Mouse (Mus musculus) liver, adult 2 months (tissue): Measurements from ENCODE around the gene Lrrc23. TPM values are rescaled to one million over a fixed set of nuclear protein-coding genes. Genes with fewer than 3 reads are reported as not detected.
A peak's percentile ranks its signal among the peaks of the same experiment; 100 is the strongest.

Experiments
- DNase-seq: peaks from one replicate; pipeline ENCODE4 v3.0.0-alpha.2; 2011; ENCODE audit warnings: low read depth, low spot score; ENCODE audit errors: extremely low read depth
- H3K27ac ChIP-seq: fragments of 200-500 bp; replicated peaks from 2 replicates; pipeline ENCODE4 v1.5.1; 2012; ENCODE audit warnings: low read depth, mild to moderate bottlenecking, control low read depth, inconsistent platforms, low read length; ENCODE audit not compliant: insufficient read depth
- H3K27me3 ChIP-seq: fragments of 200-500 bp; 2 replicates; pipeline ENCODE4 v1.6.1; 2012; ENCODE audit warnings: mild to moderate bottlenecking, moderate library complexity, low read length, inconsistent platforms; ENCODE audit not compliant: control insufficient read depth, insufficient read depth
- H3K36me3 ChIP-seq: fragments of 200-500 bp; 2 replicates; pipeline ENCODE4 v1.6.1; 2012; ENCODE audit warnings: low read length, inconsistent platforms; ENCODE audit not compliant: control insufficient read depth, insufficient read depth
- H3K4me1 ChIP-seq: fragments of 200-500 bp; 2 replicates; pipeline ENCODE4 v1.6.1; 2011; ENCODE audit warnings: low read length; ENCODE audit not compliant: control insufficient read depth, insufficient read depth
- H3K4me3 ChIP-seq: fragments of 200-500 bp; 2 replicates; pipeline ENCODE4 v1.5.1; 2011; ENCODE audit warnings: low read depth, mild to moderate bottlenecking, control low read depth, low read length, moderate library complexity; ENCODE audit not compliant: insufficient read depth
- H3K79me2 ChIP-seq: fragments of 200-500 bp; 2 replicates; pipeline ENCODE4 v1.6.1; 2012; ENCODE audit warnings: inconsistent platforms, mild to moderate bottlenecking, low read length, moderate library complexity; ENCODE audit not compliant: control insufficient read depth, insufficient read depth
- H3K9ac ChIP-seq: fragments of 200-500 bp; 2 replicates; pipeline ENCODE4 v1.6.1; 2012; ENCODE audit warnings: low read depth, mild to moderate bottlenecking, control low read depth, inconsistent platforms, low read length
- CTCF ChIP-seq: fragments of 200-500 bp; IDR thresholded peaks from 2 replicates; pipeline ENCODE4 v1.5.1; 2011; ENCODE audit warnings: low read depth, low read length, control low read depth
- POLR2A ChIP-seq: fragments of 200-500 bp; IDR thresholded peaks from 2 replicates; pipeline ENCODE4 v1.6.1; 2011; ENCODE audit warnings: low read length, control low read depth; ENCODE audit not compliant: insufficient read depth; ENCODE audit errors: extremely low read depth
- WGBS: fragments of 180-500 bp; shearing (Covaris S2); methylation state at CpG from one replicate; pipeline ENCODE4 v1.1.7; 2018; 5-methylcytosine and 5-hydroxymethylcytosine counted together
- polyA plus RNA-seq: library from polyadenylated mRNA; depleted of rRNA; stranded (reverse); fragments of >200 nt; gene quantifications from 2 replicates; pipeline ENCODE4 v1.2.3, GENCODE M21; 2012
- total RNA-seq: library from RNA; depleted of rRNA; stranded (reverse); fragments of >200 nt; gene quantifications from 2 replicates; pipeline ENCODE4 v1.2.3, GENCODE M21; 2014

Gene Lrrc23
- total and polyA plus RNA-seq, 2 experiments, result not detected

GRCm38 (mm10) chr6:124740888-124741761, 38.4 kb downstream of the Lrrc23 start, which contains the start of gene Grcc10:
TSS of gene Grcc10 (minus strand) at chr6:124741374.
- under 1% methylated on average over 41 of the region's 41 CpGs for WGBS
- H3K27me3 ChIP-seq, result no peaks in the 10 kb centered on the region

GRCm38 (mm10) chr6:124740211-124740887, 39.2 kb downstream of the Lrrc23 start:
- Histone ChIP-seq H3K79me2 (no peaks in the 10 kb centered on the region), H3K9ac (peak overlapping the region; percentile 85), H3K27me3 (no peaks in the 10 kb centered on the region), H3K4me3 (peak overlapping the region; percentile 75), H3K36me3 (no peaks in the 10 kb centered on the region), H3K27ac (peak overlapping the region; percentile 86), H3K4me1 (peaks cover 18% of the 10 kb centered on the region)
- WGBS, result under 1% methylated on average over 29 of the region's 29 CpGs
- TF ChIP-seq CTCF, result peak; percentile 39
- no peak for TF ChIP-seq POLR2A
- peak; percentile 69 for DNase-seq

More at GRCm38 (mm10) chr6:124740888-124741761, 38.4 kb downstream of the Lrrc23 start, which contains the start of gene Grcc10:
- TF ChIP-seq CTCF, result no peak
- peak; percentile 92; the same call in 1 of the 2 replicates for TF ChIP-seq POLR2A
- H3K36me3 ChIP-seq, result no peaks in the 10 kb centered on the region
- no peaks in the 10 kb centered on the region for H3K79me2 ChIP-seq
- peak within 1 kb of the TSS; percentile 86 for H3K27ac ChIP-seq
- peaks cover 18% of the 10 kb centered on the region for H3K4me1 ChIP-seq
- DNase-seq, result peak; percentile 86
- H3K9ac ChIP-seq, result peak within 1 kb of the TSS; percentile 85
- peak within 1 kb of the TSS; percentile 75 for H3K4me3 ChIP-seq

- H3K27me3 ChIP-seq, result no peaks in the 10 kb centered on the region
- DNase-seq, result no peak
- no peak overlapping the region for H3K4me3 ChIP-seq
- no peaks in the 10 kb centered on the region; the same call in 1 of the 2 replicates for H3K79me2 ChIP-seq
- peaks cover 18% of the 10 kb centered on the region for H3K4me1 ChIP-seq
- TF ChIP-seq CTCF (no peak), POLR2A (no peak)
- no peak overlapping the region; the same call in 1 of the 2 replicates for H3K9ac ChIP-seq
- peak overlapping the region; percentile 63 for H3K27ac ChIP-seq
- H3K36me3 ChIP-seq, result no peaks in the 10 kb centered on the region
- WGBS, result 88% methylated on average over 10 of the region's 10 CpGs
Measured at GRCm38 (mm10) chr6:124739231-124739796, 40.2 kb downstream of the Lrrc23 start.

GRCm38 (mm10) chr6:124738511-124739023, 41.0 kb downstream of the Lrrc23 start, which contains the start of gene Ptpn6:
TSS of gene Ptpn6 (minus strand) at chr6:124738714.
- DNase-seq, result peak; percentile 96
- peaks cover 18% of the 10 kb centered on the region for H3K4me1 ChIP-seq

GRCm38 (mm10) chr6:124737040-124737439, 42.5 kb downstream of the Lrrc23 start:
- 91% methylated on average over 11 of the region's 11 CpGs for WGBS
- Histone ChIP-seq H3K4me3 (no peak overlapping the region), H3K36me3 (no peaks in the 10 kb centered on the region), H3K4me1 (peaks cover 18% of the 10 kb centered on the region), H3K79me2 (no peaks in the 10 kb centered on the region; the same call in 1 of the 2 replicates), H3K27ac (no peak overlapping the region), H3K27me3 (no peaks in the 10 kb centered on the region), H3K9ac (no peak overlapping the region)
- no peak for TF ChIP-seq POLR2A
- no peak for TF ChIP-seq CTCF
- DNase-seq, result no peak

More at GRCm38 (mm10) chr6:124738511-124739023, 41.0 kb downstream of the Lrrc23 start, which contains the start of gene Ptpn6:
- no peaks in the 10 kb centered on the region for H3K36me3 ChIP-seq
- 0 out of 2 replicates have a peak, but pooled peaks have one; percentile 48 for TF ChIP-seq POLR2A
- TF ChIP-seq CTCF, result no peak
- no peaks in the 10 kb centered on the region; the same call in 1 of the 2 replicates for H3K79me2 ChIP-seq
- WGBS, result 14% methylated on average over 15 of the region's 15 CpGs
- no peaks in the 10 kb centered on the region for H3K27me3 ChIP-seq
- peak within 1 kb of the TSS; percentile 63 for H3K27ac ChIP-seq
- peak within 1 kb of the TSS; percentile 45 for H3K4me3 ChIP-seq
- peak within 1 kb of the TSS; percentile 40 for H3K9ac ChIP-seq
